Mouse (Mus musculus) embryonic facial prominence, embryonic 15.5 days (tissue): ENCODE results near the gene Fam19a1. TPM values are rescaled to one million over a fixed set of nuclear protein-coding genes. Genes with fewer than 3 reads are reported as not detected.

ENCODE experiments used
- ATAC-seq: fragments of 200-750 bp; cut with Nextera tagmentation; 2 replicates; pipeline ENCODE4 v1.8.0; 2017; ENCODE audit warnings: low read depth, moderate TSS enrichment; ENCODE audit not compliant: insufficient number of reproducible peaks, low FRiP score, low TSS enrichment
- H3K27ac ChIP-seq: fragments of 300-500 bp; sonication (generic); replicated peaks from 2 replicates; pipeline ENCODE4 v1.5.1; 2015; ENCODE audit warnings: mild to moderate bottlenecking, inconsistent platforms
- H3K27me3 ChIP-seq: fragments of 300-500 bp; sonication (generic); 2 replicates; pipeline ENCODE4 v1.6.1; 2015; ENCODE audit warnings: inconsistent platforms
- H3K36me3 ChIP-seq: fragments of 300-500 bp; sonication (generic); 2 replicates; pipeline ENCODE4 v1.6.1; 2015; ENCODE audit warnings: mild to moderate bottlenecking, inconsistent platforms
- H3K4me1 ChIP-seq: fragments of 300-500 bp; sonication (generic); 2 replicates; pipeline ENCODE4 v1.6.1; 2015; ENCODE audit warnings: inconsistent platforms
- H3K4me2 ChIP-seq: fragments of 300-500 bp; sonication (generic); replicated peaks from 2 replicates; pipeline ENCODE4 v1.6.1; 2015; ENCODE audit warnings: mild to moderate bottlenecking, inconsistent platforms
- H3K4me3 ChIP-seq: fragments of 300-500 bp; sonication (generic); replicated peaks from 2 replicates; pipeline ENCODE4 v1.5.1; 2015; ENCODE audit warnings: mild to moderate bottlenecking, inconsistent platforms
- H3K9ac ChIP-seq: fragments of 300-500 bp; sonication (generic); 2 replicates; pipeline ENCODE4 v1.6.1; 2015; ENCODE audit warnings: inconsistent platforms
- H3K9me3 ChIP-seq: fragments of 300-500 bp; sonication (generic); replicated peaks from 2 replicates; pipeline ENCODE4 v1.6.1; 2016; ENCODE audit warnings: inconsistent platforms
- WGBS: fragments of 180-500 bp; shearing (Covaris S2); methylation state at CpG from one replicate; pipeline ENCODE4 v1.1.7; 2015; 5-methylcytosine and 5-hydroxymethylcytosine counted together
- polyA plus RNA-seq: library from polyadenylated mRNA; unstranded; fragments of >200 nt; fragmentation: Nextera tagmentation; extraction: Ambion mirVana; gene quantifications from 2 replicates; pipeline ENCODE4 v1.2.1, GENCODE M21; 2015

Gene Fam19a1
- polyA plus RNA-seq, 1 experiment from 2014 or later, result 2.3 TPM

DNA sequence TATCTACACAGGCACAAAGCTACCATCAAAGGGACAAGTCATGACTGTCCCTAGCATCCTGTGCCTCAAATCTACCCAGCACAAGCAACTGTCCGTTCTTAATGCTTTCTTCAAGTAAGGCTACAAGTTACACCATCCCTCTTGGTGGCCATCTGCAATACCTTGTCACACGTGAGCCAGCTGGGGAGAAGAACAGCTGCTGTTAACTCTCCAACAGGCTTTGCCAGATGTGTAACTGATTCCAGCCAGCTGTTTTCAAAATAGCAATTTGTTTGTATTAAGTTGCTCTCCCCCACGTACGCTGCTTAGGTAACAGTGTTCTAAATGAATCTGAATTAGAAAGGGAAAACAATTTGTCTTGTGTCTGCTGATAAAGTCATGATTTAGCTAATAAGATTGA is 467.8 kb downstream of the Fam19a1 start:
- 30% methylated on average over 4 of the region's 4 CpGs for WGBS

GRCm38 (mm10) chr6:96581187-96581586 is 468.2 kb downstream of the Fam19a1 start:
- H3K4me3 ChIP-seq, result no peak overlapping the region
- H3K9ac ChIP-seq, result no peak overlapping the region
- H3K27ac ChIP-seq, result no peak overlapping the region
- H3K27me3 ChIP-seq, result no peaks in the 10 kb centered on the region
- H3K36me3 ChIP-seq, result no peaks in the 10 kb centered on the region
- H3K4me1 ChIP-seq, result no peaks in the 10 kb centered on the region
- no peak for ATAC-seq
- H3K4me2 ChIP-seq, result no peak overlapping the region
- no peaks in the 10 kb centered on the region for H3K9me3 ChIP-seq
- 41% methylated on average over 3 of the region's 3 CpGs for WGBS

More for the DNA sequence above, 467.8 kb downstream of the Fam19a1 start:
- Histone ChIP-seq H3K36me3 (no peaks in the 10 kb centered on the region), H3K4me3 (no peak overlapping the region), H3K9me3 (no peaks in the 10 kb centered on the region), H3K9ac (no peak overlapping the region), H3K4me2 (no peak overlapping the region), H3K4me1 (no peaks in the 10 kb centered on the region), H3K27ac (no peak overlapping the region), H3K27me3 (no peaks in the 10 kb centered on the region)
- no peak for ATAC-seq

DNA sequence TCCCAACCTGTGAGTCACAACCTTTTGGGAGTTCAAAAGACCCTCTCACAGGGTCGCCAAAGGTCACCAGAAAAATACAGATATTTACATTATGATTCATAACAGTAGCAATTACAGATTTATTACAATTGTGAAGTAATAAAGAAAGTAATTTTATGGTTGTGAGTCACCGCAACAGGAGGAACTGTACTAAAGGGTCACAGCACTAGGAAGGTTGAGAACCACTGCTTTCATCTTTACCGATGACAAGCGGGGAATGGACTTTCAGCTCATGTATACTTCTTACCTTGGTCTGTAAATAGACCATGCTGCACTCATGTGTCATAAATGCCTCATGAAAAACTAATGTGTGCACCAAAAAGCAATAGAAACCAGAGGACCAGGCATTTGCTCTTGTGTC is 474.5 kb downstream of the Fam19a1 start:
- WGBS, result 85% methylated on average over 4 of the region's 4 CpGs
- Histone ChIP-seq H3K27ac (no peak overlapping the region), H3K4me3 (no peak overlapping the region), H3K27me3 (no peaks in the 10 kb centered on the region), H3K9me3 (no peaks in the 10 kb centered on the region), H3K9ac (no peak overlapping the region), H3K36me3 (no peaks in the 10 kb centered on the region), H3K4me2 (no peak overlapping the region), H3K4me1 (no peaks in the 10 kb centered on the region)
- ATAC-seq, result no peak

GRCm38 (mm10) chr6:96593031-96593430 is 480.1 kb downstream of the Fam19a1 start:
- H3K27ac ChIP-seq, result no peak overlapping the region
- H3K27me3 ChIP-seq, result no peaks in the 10 kb centered on the region
- no peaks in the 10 kb centered on the region for H3K4me1 ChIP-seq
- no peak overlapping the region for H3K9ac ChIP-seq
- no peaks in the 10 kb centered on the region for H3K36me3 ChIP-seq
- H3K4me3 ChIP-seq, result no peak overlapping the region
- no peaks in the 10 kb centered on the region for H3K9me3 ChIP-seq
- no peak for ATAC-seq
- 36% methylated on average over 1 of the region's 1 CpGs for WGBS
- H3K4me2 ChIP-seq, result no peak overlapping the region

GRCm38 (mm10) chr6:96595201-96595600 is 482.2 kb downstream of the Fam19a1 start:
- Histone ChIP-seq H3K4me2 (no peak overlapping the region), H3K4me3 (no peak overlapping the region), H3K27me3 (no peaks in the 10 kb centered on the region), H3K36me3 (no peaks in the 10 kb centered on the region), H3K4me1 (no peaks in the 10 kb centered on the region), H3K9ac (no peak overlapping the region), H3K27ac (no peak overlapping the region), H3K9me3 (no peaks in the 10 kb centered on the region)
- WGBS, result 94% methylated on average over 9 of the region's 10 CpGs
- ATAC-seq, result no peak

GRCm38 (mm10) chr6:96624196-96624595 is 511.2 kb downstream of the Fam19a1 start:
- no peak overlapping the region for H3K27ac ChIP-seq
- no peak for ATAC-seq
- H3K9ac ChIP-seq, result no peak overlapping the region
- 56% methylated on average over 1 of the region's 1 CpGs for WGBS
- no peaks in the 10 kb centered on the region for H3K4me1 ChIP-seq
- H3K27me3 ChIP-seq, result no peaks in the 10 kb centered on the region
- H3K9me3 ChIP-seq, result no peaks in the 10 kb centered on the region
- H3K4me2 ChIP-seq, result no peak overlapping the region
- H3K36me3 ChIP-seq, result no peaks in the 10 kb centered on the region
- H3K4me3 ChIP-seq, result no peak overlapping the region

DNA sequence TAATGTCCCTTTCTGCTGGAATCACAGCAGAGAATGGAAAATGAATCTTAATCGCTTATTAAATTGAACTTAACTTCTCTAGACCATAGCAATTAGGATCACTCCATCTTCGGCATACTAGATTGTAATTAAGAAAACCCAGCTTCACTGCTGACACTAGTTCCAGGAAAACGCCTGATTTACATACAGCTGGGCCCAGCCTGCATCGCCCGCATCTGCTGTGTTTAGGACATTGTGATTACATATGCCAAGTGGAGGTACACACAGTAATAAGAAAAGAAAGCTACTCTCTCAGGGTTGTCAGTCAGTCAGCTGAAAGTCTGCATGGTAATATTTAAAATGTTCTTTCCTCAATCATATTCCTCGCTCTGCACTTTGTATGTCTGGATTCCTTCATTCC is 518.6 kb downstream of the Fam19a1 start:
- Histone ChIP-seq H3K4me3 (no peak overlapping the region), H3K36me3 (no peaks in the 10 kb centered on the region), H3K27me3 (no peaks in the 10 kb centered on the region), H3K27ac (no peak overlapping the region), H3K4me2 (no peak overlapping the region), H3K4me1 (no peaks in the 10 kb centered on the region), H3K9me3 (no peaks in the 10 kb centered on the region), H3K9ac (no peak overlapping the region)
- no peak for ATAC-seq
- WGBS, result 68% methylated on average over 6 of the region's 6 CpGs

- no peaks in the 10 kb centered on the region for H3K27me3 ChIP-seq
- 66% methylated on average over 3 of the region's 3 CpGs for WGBS
- H3K4me1 ChIP-seq, result no peaks in the 10 kb centered on the region
- no peak overlapping the region for H3K4me3 ChIP-seq
- H3K9ac ChIP-seq, result no peak overlapping the region
- ATAC-seq, result no peak
- H3K27ac ChIP-seq, result no peak overlapping the region
- H3K4me2 ChIP-seq, result no peak overlapping the region
- no peaks in the 10 kb centered on the region for H3K36me3 ChIP-seq
- H3K9me3 ChIP-seq, result no peaks in the 10 kb centered on the region
Observed at GRCm38 (mm10) chr6:96632243-96632642, 519.3 kb downstream of the Fam19a1 start.

DNA sequence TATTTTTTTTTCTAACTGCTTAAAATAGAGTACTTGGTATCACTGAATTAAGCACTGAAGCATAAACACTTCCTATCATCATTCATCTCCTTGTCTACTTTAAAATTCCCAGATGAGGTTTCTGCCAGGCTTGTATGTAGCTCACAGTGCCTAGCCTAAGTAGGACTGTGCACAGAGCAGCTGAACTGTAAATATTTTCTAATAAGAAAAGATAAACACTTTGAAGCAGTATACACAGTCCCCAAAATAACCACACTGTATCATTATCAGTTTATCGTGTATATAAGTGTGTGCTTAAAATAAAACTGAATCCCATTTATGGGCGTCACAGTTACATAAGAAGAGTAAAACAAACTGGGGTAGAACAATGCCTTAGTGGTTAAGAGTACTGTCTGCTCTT is 522.7 kb downstream of the Fam19a1 start:
- no peak overlapping the region for H3K9ac ChIP-seq
- H3K4me3 ChIP-seq, result no peak overlapping the region
- H3K4me2 ChIP-seq, result no peak overlapping the region
- H3K9me3 ChIP-seq, result no peaks in the 10 kb centered on the region
- no peak for ATAC-seq
- no peaks in the 10 kb centered on the region for H3K4me1 ChIP-seq
- H3K36me3 ChIP-seq, result no peaks in the 10 kb centered on the region
- H3K27me3 ChIP-seq, result no peaks in the 10 kb centered on the region
- WGBS, result 86% methylated on average over 2 of the region's 2 CpGs
- no peak overlapping the region for H3K27ac ChIP-seq

DNA sequence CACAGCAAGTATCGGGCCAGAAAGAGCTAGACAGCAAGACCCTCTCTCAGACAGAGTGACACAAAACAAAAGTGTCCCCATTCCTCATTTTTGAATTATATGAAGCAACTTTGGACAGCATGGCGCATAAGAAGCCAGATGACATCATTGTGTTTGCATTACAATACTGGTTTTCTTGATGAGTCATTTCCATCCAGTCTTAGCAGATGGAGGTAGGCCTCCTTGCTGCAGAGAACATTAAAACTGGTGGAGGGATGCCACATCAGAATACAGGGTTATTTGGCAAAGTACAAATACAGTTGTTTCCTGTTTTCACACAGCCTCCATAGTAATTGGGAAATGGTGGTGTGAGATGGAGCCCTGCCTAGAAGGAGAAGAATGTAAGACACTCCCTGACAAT is 535.8 kb downstream of the Fam19a1 start:
- Histone ChIP-seq H3K9ac (no peak overlapping the region), H3K27me3 (no peaks in the 10 kb centered on the region), H3K4me2 (no peak overlapping the region), H3K9me3 (no peaks in the 10 kb centered on the region), H3K36me3 (no peaks in the 10 kb centered on the region), H3K4me3 (no peak overlapping the region), H3K4me1 (no peaks in the 10 kb centered on the region), H3K27ac (no peak overlapping the region)
- WGBS, result 79% methylated on average over 2 of the region's 2 CpGs
- no peak for ATAC-seq

GRCm38 (mm10) chr6:96649267-96649666 is 536.3 kb downstream of the Fam19a1 start:
- H3K4me3 ChIP-seq, result no peak overlapping the region

GRCm38 (mm10) chr6:96666311-96666710 is 553.4 kb downstream of the Fam19a1 start:
- Histone ChIP-seq H3K4me1 (no peaks in the 10 kb centered on the region), H3K4me3 (no peak overlapping the region), H3K27me3 (no peaks in the 10 kb centered on the region), H3K27ac (no peak overlapping the region), H3K9me3 (no peaks in the 10 kb centered on the region), H3K36me3 (no peaks in the 10 kb centered on the region), H3K4me2 (no peak overlapping the region), H3K9ac (no peak overlapping the region)
- 98% methylated on average over 1 of the region's 1 CpGs for WGBS
- no peak for ATAC-seq

More at GRCm38 (mm10) chr6:96649267-96649666, 536.3 kb downstream of the Fam19a1 start:
- H3K9ac ChIP-seq, result no peak overlapping the region
- 83% methylated on average over 5 of the region's 5 CpGs for WGBS
- no peak for ATAC-seq
- no peaks in the 10 kb centered on the region for H3K36me3 ChIP-seq
- H3K27me3 ChIP-seq, result no peaks in the 10 kb centered on the region
- H3K27ac ChIP-seq, result no peak overlapping the region
- H3K4me2 ChIP-seq, result no peak overlapping the region
- H3K9me3 ChIP-seq, result no peaks in the 10 kb centered on the region
- H3K4me1 ChIP-seq, result no peaks in the 10 kb centered on the region
